Mouse (Mus musculus): ENCODE results near the gene Zfp456.
A peak's percentile ranks its signal among the peaks of the same experiment; 100 is the strongest.
"Not testable (repeated sequence)": the region's sequence is repeated elsewhere in the genome, so short reads cannot be mapped to it uniquely, and the experiment has no call there.

Zfp456 gene

DNA sequence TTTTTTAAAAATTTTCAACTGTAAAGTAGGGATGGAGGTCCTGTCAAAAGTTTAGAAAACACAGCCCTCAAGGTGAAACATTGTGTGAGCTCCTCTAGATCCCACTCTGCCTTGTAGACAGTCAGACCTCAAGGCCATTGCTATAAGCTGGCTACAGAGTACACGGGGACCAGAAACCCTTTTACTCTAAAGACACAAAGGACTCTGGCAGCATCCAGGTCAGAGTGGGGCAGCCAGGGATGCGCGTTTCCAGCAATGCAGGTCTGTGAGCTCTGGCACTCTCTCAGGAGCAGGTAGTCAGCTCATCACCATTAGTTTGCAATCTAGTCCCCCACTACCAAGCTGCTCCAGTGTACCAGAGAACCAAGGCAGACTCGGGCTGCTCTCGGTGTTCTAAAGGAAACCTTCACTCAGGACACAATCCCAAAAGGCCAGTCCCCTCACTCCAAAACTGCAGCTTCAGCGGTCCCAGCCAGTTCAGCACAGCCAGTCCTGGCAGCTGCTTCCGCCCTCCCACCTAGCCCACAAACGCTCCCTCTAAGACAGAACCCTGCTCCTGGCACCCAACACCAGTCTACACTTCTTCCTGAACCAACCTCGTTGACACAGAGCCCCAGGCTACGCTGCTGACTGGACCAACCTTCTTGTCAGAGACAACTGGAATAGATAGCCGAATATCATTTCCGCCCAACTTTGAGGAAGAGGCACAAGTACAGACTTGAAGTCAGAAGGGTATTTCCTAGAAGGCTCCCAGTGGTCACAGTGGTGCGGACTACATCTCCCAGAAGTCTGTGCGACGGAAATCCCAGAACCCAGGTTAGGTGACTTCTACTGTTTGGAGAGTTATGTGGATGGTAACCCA, at the start of gene Zfp456, which contains the start of gene Gm28041:
Gene Zfp456 (minus strand): TSS at position 761 of the 862 bp plus-strand sequence.
Gene Gm28041 (minus strand): TSS at position 684 of the 862 bp plus-strand sequence.
- peak; percentile 83 for DNase-seq (ENCODE audit: low spot score)

DNA sequence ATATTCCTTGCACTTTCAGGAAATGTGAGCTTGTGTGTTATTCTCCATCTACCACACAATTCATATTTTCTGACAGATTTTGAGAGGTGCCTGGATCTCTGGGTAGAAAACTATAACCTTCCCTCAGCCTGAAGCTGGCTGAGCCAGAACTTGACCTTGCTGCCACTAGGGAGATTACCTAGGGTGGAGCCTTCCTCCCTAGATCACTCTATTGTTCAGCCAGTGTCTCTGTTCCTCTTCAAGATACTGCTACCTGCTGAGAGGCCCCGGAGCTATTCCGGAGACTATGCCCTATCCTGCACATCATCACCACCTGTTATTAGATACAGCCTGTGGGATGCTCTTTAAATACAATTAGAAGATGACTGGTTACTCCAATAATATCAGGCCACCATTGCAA, 46.9 kb upstream of the Zfp456 start:
- not testable (repeated sequence) for DNase-seq (ENCODE audit: low spot score)

DNA sequence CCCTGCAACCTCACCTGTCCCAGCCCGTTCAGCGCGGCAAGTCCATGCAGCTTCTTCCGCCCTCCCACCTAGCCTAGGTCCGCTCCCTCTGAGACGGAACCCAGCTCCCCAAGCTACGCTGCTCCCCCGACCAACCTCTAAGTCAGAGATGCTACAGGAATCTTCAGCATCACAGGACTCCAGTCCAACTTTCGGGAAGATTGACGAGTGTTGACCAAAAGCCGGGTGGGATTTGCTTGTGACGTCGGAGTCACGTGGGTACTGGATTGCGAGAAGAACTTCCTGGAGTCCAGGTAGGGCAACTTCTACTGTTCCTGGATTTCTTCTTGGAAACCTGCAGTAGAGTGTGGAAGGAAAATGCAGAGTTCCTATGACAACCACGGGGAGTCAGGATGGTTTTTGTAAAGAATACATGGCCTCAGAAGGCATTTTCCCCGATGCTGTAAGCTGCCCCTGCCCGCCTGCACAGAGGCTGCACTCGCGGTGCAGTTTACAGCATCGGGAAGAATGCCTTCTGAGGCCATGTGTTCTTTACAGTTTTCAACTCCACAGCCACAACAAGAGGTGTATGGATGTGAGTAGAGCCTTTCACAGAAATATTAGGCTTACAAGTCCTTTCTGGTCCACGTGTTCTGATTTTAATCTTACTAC, 45.7 kb upstream of the Zfp456 start, which contains the start of gene Zfp459:
Gene Zfp459 (minus strand): TSS at position 212 of the 651 bp plus-strand sequence.
- DNase-seq (ENCODE audit: low spot score): peak; percentile 71

DNA sequence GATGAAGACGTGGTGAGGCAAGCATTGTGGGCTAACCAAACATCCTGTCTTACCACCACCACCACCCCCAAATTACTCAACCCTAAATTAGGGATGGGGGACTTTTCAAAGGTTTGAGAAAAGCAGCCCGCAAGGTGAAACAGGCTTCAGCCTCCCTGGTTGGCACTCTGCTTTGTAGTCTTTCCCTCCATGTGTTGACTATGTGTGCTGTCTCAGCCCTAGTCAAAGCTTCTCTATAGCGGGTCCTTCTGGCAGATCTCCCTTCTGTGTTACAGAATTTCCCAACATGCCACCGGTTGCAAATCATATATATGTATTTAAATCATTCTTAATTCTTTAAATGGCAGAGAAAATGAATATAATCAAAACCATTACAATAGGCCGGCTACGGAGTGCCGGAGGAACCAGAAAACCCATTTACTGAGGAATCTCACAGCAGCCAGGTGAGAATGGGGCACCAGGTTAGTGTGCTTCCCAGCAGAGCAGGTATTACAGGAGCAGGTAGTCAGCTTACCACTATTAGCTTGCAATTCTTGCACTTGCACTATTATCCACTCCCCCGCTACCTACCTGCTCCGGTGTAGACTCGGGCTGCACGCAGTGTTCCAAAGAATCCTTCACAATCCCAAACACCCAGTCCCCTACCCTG, 45.1 kb upstream of the Zfp456 start:
- DNase-seq (ENCODE audit: low spot score): no peak

DNA sequence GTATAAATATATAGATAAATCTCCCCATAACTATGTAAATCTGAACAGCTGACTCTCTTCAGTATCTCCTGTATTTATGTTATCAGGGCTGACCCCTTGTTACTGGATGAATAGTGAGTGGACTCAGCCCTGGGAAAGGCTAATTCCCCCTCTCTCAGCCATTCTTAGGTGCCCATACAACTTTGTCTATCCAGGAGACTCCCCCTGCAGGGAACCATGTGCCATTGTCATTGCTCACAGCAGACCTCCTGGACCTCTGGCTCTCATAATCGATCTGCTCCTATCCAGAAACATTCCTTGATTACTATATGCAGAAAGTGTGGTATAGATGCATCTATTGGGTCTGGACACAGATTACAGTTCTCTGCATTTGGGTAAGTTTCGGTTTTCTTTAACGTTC, 41.2 kb upstream of the Zfp456 start:
- no peak for DNase-seq (ENCODE audit: low spot score)

DNA sequence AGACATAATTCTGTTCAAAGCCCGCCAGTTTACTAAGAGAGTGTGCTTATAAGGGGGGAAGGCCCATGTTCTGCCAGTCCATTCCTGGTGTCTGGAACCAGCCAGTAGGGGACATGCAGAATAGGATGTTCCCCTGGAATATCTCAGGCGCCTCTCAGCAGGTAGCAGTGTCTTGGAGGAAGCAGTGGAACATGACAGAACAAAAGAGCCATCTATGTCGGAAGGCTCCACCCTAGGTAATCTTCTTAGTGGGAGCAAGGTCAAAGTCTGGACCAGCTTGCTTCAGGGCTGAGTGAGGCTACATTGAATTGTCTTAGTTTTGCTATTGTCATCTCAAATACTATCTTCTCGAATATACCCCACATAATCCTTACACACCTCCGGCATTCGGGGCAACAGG, 40.1 kb upstream of the Zfp456 start:
- no peak for DNase-seq (ENCODE audit: low spot score)

DNA sequence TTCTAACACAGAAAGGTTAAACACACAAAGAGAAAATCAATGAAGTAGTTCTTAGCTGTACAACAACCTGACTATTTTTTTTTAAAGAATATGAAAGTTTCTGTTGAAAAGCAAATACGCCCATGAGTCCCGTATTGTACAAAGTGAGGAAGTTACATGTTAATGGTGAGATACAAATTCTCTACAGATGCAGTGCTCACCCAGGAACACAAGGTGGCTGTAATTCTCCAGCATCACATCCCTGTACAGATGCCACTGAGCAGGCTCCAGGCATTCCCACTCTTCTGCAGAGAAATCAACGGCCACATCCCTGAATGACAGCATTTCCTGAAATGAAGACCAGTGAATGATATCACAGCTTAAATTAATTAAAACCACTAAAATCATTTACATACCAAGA, 38.0 kb upstream of the Zfp456 start:
- not testable (repeated sequence) for DNase-seq (ENCODE audit: low spot score)

DNA sequence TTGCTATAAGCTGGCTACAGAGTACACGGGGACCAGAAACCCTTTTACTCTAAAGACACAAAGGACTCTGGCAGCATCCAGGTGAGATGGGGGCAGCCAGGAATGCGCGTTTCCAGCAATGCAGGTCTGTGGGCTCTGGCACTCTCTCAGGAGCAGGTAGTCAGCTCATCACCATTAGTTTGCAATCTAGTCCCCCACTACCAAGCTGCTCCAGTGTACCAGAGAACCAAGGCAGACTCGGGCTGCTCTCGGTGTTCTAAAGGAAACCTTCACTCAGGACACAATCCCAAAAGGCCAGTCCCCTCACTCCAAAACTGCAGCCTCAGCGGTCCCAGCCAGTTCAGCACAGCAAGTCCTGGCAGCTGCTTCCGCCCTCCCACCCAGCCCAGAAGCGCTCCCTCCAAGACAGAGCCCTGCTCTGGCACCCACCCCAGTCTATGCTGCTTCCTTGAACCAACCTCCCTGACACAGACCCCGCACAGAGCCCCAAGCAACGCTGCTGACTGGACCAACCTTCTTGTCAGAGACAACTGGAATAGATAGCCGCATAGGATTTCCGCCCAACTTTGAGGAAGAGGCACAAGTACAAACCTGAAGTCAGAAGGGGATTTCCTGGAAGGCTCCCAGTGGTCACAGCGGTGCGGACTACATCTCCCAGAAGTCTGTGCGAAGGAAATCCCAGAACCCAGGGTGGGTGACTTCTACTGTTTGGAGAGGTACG, 23.7 kb upstream of the Zfp456 start, which contains the start of gene Zfp429:
Gene Zfp429 (minus strand): TSS at position 637 of the 721 bp plus-strand sequence.
- peak; percentile 85 for DNase-seq (ENCODE audit: low spot score)

DNA sequence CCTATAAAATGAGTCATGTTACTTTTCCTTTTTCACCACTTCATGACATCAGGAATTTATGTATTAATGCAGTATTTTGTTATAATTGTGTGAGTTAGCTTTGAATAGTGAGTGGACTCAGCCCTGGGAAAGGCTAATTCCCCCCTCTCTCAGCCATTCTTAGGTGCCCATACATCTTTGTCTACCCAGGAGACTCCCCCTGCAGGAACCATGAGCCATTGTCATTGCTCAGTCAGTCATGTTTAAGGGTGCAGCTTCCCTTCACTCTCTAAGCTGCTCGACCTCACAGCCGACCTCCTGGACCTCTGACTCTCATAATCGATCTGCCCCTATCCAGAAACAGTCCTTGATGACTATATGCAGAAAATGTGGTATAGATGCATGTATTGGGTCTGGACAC, 645 bp upstream of the Zfp456 start:
- DNase-seq (ENCODE audit: low spot score): not testable (repeated sequence)

DNA sequence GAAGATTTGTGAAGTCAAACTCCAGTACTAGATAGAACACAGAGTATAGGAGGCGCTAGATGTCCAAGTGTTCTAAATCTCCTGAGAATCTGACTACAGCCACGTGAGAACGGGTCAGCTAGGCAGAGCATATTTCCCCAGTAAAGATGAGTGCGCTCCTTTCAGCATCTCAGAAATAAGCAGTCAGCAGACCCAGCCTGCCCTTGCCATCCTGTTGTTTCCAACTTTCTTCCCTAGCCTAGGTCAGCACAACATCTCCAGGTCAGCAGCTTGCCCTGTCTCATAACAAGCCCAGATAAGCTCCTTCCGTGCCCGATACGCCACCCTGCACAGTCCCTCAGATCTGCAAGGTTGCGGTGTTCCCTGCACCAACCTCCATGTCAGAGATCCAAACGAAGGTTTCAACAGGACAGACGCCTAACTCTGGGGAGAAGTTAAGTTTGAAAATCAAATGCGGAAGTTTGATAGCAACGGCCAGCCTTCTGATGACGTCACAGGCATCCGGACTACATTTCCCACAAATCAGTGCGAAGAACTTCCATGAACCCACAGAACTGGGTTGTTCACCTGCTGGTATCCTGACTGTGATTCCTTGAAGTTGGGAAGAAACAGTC, 15.4 kb downstream of the Zfp456 start, which contains the start of the genes Gm28044 and Zfp953:
Gene Gm28044 (minus strand): TSS at position 406 of the 614 bp plus-strand sequence.
Gene Zfp953 (minus strand): TSS at position 475 of the 614 bp plus-strand sequence.
- peak; percentile 96 for DNase-seq (ENCODE audit: low spot score)

DNA sequence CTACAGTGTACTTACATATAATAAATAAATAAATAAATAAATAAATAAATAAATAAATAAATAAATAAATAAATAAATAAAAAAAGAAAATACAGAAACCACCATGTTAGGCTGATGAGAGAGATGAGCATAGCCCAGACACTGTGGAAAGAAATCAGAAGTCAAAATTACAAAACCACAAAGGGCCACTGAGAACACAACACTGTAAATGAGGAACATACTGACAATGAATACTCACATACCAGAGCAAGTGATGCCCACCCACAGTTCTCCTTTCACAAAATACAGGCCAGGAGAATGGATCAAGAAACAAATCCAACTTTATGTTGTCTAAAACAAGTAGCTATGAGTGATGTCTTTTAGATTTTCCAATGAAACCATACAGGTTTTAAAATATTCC, 23.8 kb downstream of the Zfp456 start:
- no peak for DNase-seq (ENCODE audit: low spot score)

DNA sequence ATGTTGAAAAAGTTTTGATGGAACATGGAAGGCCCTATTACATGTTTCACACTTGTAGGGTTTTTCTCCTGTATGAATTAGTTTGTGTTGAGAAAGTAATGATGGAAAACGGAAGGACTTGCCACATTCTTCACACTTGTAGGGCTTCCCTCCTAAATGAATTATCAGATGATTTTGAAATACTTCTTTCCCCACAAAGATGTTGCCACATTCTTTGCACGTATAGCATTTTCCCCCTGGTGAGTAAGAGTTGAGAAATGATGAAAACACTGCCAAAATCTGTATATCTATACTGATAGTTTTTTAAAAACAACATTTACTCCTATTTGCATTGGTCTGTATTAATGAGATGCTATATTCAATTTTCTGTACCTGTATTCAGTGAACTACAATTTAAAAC, 32.2 kb downstream of the Zfp456 start:
- no peak for DNase-seq (ENCODE audit: low spot score)

DNA sequence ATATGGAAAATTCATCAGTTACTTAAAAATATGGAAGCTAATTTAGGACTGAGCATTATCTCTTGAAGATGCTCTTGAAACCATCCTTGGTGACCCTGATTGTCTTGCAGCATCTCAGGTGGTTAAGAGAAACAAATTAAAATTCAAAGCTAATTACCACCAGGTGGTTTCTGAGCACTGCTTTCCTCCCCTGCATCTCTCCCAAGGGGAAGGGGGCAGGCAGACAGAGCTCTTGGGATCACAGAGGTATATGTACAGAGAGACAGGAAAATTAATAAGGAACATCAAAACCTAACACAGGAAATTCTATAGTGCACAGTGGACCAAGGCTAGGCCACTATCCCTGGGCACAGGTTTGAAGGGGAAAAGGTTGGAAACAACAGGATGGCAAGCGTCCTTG, 42.7 kb downstream of the Zfp456 start:
- peak; percentile 10 for DNase-seq (ENCODE audit: low spot score)

DNA sequence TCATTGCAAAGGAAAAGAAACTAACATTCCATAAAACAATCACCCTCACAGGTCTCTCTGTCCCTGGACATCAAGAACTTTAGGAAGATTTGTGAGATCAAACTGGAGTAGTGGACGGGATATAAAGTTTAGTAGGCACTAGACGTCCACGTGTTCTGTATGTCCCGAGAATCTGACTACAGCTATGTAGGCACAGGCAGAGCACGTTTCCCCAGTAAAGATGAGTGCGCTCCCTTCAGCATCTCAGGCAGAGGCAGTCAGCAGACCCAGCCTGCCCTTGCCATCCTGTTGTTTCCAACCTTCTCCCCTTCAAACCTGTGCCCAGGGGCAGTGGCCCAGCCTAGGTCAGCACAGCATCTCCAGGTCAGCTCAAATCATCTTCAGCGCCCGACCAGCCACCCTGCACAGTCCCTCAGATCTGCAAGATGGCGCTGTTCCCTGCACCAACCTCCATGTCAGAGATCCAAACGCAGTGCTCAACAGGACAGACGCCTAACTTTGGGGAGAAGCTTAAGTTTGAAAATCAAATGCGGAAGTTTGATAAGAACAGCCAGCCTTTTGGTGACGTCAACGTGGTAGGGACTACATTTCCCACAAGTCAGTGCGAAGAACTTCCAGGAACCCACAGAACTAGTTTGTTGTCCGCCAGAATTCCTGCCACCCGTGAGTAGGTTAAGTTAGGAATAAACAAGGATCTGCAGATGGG, 43.4 kb downstream of the Zfp456 start, which contains the start of gene Zfp595:
Gene Zfp595 (minus strand): TSS at position 552 of the 706 bp plus-strand sequence.
- peak; percentile 93 for DNase-seq (ENCODE audit: low spot score)
